Mouse (Mus musculus): ENCODE measurements at regions not wholly inside any gene's neighbourhood (a gene's known extent, or its start where the extent isn't known, plus 50 kb on each side); places are given as distances from the start of the nearest gene placed in this dataset.

DNA sequence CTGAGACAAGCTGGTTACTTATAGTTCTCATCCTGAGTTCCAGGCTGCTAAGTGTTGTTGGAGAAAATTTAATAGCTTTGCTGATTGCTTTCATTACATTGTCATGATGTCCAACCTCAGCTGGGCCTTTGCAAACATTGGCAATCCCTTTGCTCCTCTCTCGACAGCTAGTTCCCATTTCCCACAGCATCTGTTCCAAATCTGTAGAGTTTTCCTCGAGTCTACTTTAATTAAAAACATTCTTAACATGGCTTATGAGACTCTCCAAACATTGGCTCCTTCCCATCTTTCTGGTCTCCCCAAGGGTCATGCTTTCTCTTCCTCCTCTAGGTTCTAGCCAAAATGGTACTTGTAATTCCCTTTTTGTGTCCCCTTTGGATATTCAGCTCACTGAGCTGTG is 672.6 kb upstream of the Gm8797 start:
- Histone ChIP-seq H3K9ac (no peak overlapping the region), H3K27ac (replicated peaks) (no peak overlapping the region), H3K4me2 (no peak overlapping the region), H3K9me3 (no peaks in the 10 kb centered on the region), H3K27me3 (no peaks in the 10 kb centered on the region), H3K4me3 (no peak overlapping the region), H3K36me3 (no peaks in the 10 kb centered on the region), H3K4me1 (replicated peaks) (no peaks in the 10 kb centered on the region)
- 62% methylated on average over 2 of the region's 2 CpGs for WGBS
- no peak for ATAC-seq (ENCODE audit: low read depth)

GRCm38 (mm10) chr3:5086721-5087120 is 663.9 kb upstream of the Gm8797 start:
- H3K9me3 ChIP-seq: no peaks in the 10 kb centered on the region
- no peak overlapping the region for H3K27ac ChIP-seq (replicated peaks)
- H3K4me3 ChIP-seq: no peak overlapping the region
- no peaks in the 10 kb centered on the region for H3K27me3 ChIP-seq
- no peak overlapping the region for H3K4me2 ChIP-seq
- ATAC-seq (ENCODE audit: low read depth): no peak
- H3K36me3 ChIP-seq: no peaks in the 10 kb centered on the region
- H3K9ac ChIP-seq: no peak overlapping the region
- H3K4me1 ChIP-seq (replicated peaks): peaks cover 14% of the 10 kb centered on the region

- Histone ChIP-seq H3K36me3 (no peaks in the 10 kb centered on the region), H3K4me1 (replicated peaks) (peaks cover 14% of the 10 kb centered on the region), H3K4me3 (no peak overlapping the region), H3K9me3 (no peaks in the 10 kb centered on the region), H3K4me2 (no peak overlapping the region), H3K27ac (replicated peaks) (no peak overlapping the region), H3K27me3 (no peaks in the 10 kb centered on the region), H3K9ac (no peak overlapping the region)
- 63% methylated on average over 1 of the region's 1 CpGs for WGBS
- ATAC-seq (ENCODE audit: low read depth): no peak
Measured at GRCm38 (mm10) chr3:5088867-5089266, 661.7 kb upstream of the Gm8797 start.

GRCm38 (mm10) chr3:5089393-5090010 is 661.1 kb upstream of the Gm8797 start:
- H3K4me3 ChIP-seq: no peak overlapping the region
- 48% methylated on average over 4 of the region's 4 CpGs for WGBS
- peaks cover 14% of the 10 kb centered on the region for H3K4me1 ChIP-seq (replicated peaks)
- no peaks in the 10 kb centered on the region for H3K36me3 ChIP-seq
- H3K4me2 ChIP-seq: no peak overlapping the region
- no peak for ATAC-seq (ENCODE audit: low read depth)
- no peaks in the 10 kb centered on the region for H3K9me3 ChIP-seq
- H3K9ac ChIP-seq: no peak overlapping the region
- H3K27me3 ChIP-seq: no peaks in the 10 kb centered on the region
- 0 out of 2 replicates have a peak overlapping the region, but pooled peaks have one; percentile 10 for H3K27ac ChIP-seq (replicated peaks)

GRCm38 (mm10) chr3:5090108-5090869 is 660.3 kb upstream of the Gm8797 start:
- Histone ChIP-seq H3K4me3 (no peak overlapping the region), H3K36me3 (no peaks in the 10 kb centered on the region), H3K27me3 (no peaks in the 10 kb centered on the region), H3K27ac (replicated peaks) (0 out of 2 replicates have a peak overlapping the region, but pooled peaks have one; percentile 10), H3K4me2 (peak overlapping the region; percentile 24; the same call in 1 of the 2 replicates), H3K9me3 (no peaks in the 10 kb centered on the region), H3K4me1 (replicated peaks) (peaks cover 14% of the 10 kb centered on the region), H3K9ac (no peak overlapping the region; the same call in 1 of the 2 replicates)
- 58% methylated on average over 13 of the region's 13 CpGs for WGBS
- 0 out of 2 replicates have a peak, but pooled peaks have one; percentile 67 for ATAC-seq (ENCODE audit: low read depth)

DNA sequence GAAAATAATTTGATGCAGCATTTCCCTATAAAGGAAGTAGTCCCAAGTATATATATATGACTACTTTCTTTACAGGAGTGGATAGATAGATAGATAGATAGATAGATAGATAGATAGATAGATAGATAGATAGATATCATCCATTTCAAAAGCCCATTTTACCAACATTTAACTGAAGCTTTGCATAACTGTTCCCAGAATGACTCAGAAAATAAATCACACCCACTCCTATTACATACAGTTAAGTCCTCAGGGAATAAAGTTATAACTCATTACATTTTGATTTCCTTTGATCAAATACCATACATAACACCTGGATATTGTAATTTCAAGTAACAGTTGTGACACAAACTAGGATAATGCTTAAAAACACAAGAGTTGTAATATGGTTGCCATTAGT is 659.6 kb upstream of the Gm8797 start:
- peaks cover 14% of the 10 kb centered on the region for H3K4me1 ChIP-seq (replicated peaks)
- no peak overlapping the region for H3K27ac ChIP-seq (replicated peaks)
- no peaks in the 10 kb centered on the region for H3K27me3 ChIP-seq
- no peak for ATAC-seq (ENCODE audit: low read depth)
- no peak overlapping the region for H3K9ac ChIP-seq
- H3K36me3 ChIP-seq: no peaks in the 10 kb centered on the region
- no peak overlapping the region for H3K4me3 ChIP-seq
- no peaks in the 10 kb centered on the region for H3K9me3 ChIP-seq
- no peak overlapping the region for H3K4me2 ChIP-seq

Data from neural tube, embryonic 13.5 days (tissue).